Mouse (Mus musculus) hindbrain, embryonic 16.5 days (tissue): ENCODE results near the gene Psg19. TPM values are rescaled to one million over a fixed set of nuclear protein-coding genes. Genes with fewer than 3 reads are reported as not detected.
A peak's percentile ranks its signal among the peaks of the same experiment; 100 is the strongest.

ENCODE experiments used
- ATAC-seq: fragments of 200-750 bp; cut with Nextera tagmentation; 2 replicates; pipeline ENCODE4 v1.8.0; 2017; ENCODE audit warnings: moderate TSS enrichment, moderate library complexity
- H3K27ac ChIP-seq: fragments of 300-500 bp; sonication (generic); 2 replicates; pipeline ENCODE4 v1.5.1; 2014; ENCODE audit warnings: low read depth, mild to moderate bottlenecking, control low read depth, low read length, moderate library complexity
- H3K27me3 ChIP-seq: fragments of 300-500 bp; sonication (generic); replicated peaks from 2 replicates; pipeline ENCODE4 v1.6.1; 2014; ENCODE audit warnings: low read length; ENCODE audit not compliant: control insufficient read depth, insufficient read depth
- H3K36me3 ChIP-seq: fragments of 300-500 bp; sonication (generic); 2 replicates; pipeline ENCODE4 v1.6.1; 2014; ENCODE audit warnings: mild to moderate bottlenecking, low read length, moderate library complexity, mixed read lengths; ENCODE audit not compliant: control insufficient read depth, insufficient read depth
- H3K4me1 ChIP-seq: fragments of 300-500 bp; sonication (generic); 2 replicates; pipeline ENCODE4 v1.6.1; 2014; ENCODE audit warnings: low read depth, low read length; ENCODE audit not compliant: control insufficient read depth, insufficient read depth
- H3K4me2 ChIP-seq: fragments of 300-500 bp; sonication (generic); 2 replicates; pipeline ENCODE4 v1.6.1; 2014; ENCODE audit warnings: mild to moderate bottlenecking, low read length, control low read depth, moderate library complexity
- H3K4me3 ChIP-seq: fragments of 300-500 bp; sonication (generic); 2 replicates; pipeline ENCODE4 v1.5.1; 2014; ENCODE audit warnings: mild to moderate bottlenecking, low read length, control low read depth, moderate library complexity
- H3K9ac ChIP-seq: fragments of 300-500 bp; sonication (generic); 2 replicates; pipeline ENCODE4 v1.6.1; 2014; ENCODE audit warnings: low read depth, mild to moderate bottlenecking, control low read depth, low read length, moderate library complexity
- H3K9me3 ChIP-seq: fragments of 300-500 bp; sonication (generic); 2 replicates; pipeline ENCODE4 v1.6.1; 2014; ENCODE audit warnings: mild to moderate bottlenecking, low read length, moderate library complexity; ENCODE audit not compliant: control insufficient read depth
- WGBS: fragments of 180-500 bp; shearing (Covaris S2); extraction: QIAGEN DNeasy Blood & Tissue Kit; methylation state at CpG from one replicate; pipeline ENCODE4 v1.1.7; 2014; 5-methylcytosine and 5-hydroxymethylcytosine counted together
- polyA plus RNA-seq: library from polyadenylated mRNA; unstranded; fragments of >200 nt; fragmentation: Nextera tagmentation; extraction: Ambion mirVana; gene quantifications from 2 replicates; pipeline ENCODE4 v1.2.1, GENCODE M21; 2015

Gene Psg19
- polyA plus RNA-seq = not detected in 2 replicates

DNA sequence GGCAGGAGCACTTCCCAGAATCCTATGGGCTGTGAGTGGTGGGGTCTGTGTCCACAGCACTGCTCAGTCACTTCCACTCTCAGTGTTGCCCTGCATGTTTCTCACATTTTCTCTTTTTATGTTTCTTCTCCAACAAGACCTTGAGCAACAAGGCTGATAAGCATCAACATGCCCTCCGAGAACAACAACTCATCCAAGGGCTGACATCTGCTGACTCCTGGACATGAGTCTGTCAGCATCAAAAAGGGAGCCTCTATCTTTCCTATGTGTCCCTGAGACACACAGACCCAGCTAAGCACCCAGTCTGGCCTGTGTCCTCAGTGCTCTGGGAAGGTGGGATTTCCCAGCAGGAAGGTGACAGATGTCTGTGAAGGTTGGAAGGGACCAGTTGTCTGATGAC is at the start of gene Psg19:
Gene Psg19 (minus strand): TSS at position 101 of the 400 bp plus-strand sequence.
- Histone ChIP-seq H3K27ac (no peak within 1 kb of the TSS), H3K4me1 (no peaks in the 10 kb centered on the region), H3K4me2 (no peak within 1 kb of the TSS), H3K4me3 (no peak within 1 kb of the TSS), H3K27me3 (no peaks in the 10 kb centered on the region), H3K9ac (no peak within 1 kb of the TSS), H3K9me3 (no peaks in the 10 kb centered on the region), H3K36me3 (no peaks in the 10 kb centered on the region)
- 85% methylated on average over 1 of the region's 1 CpGs for WGBS
- no peak for ATAC-seq

DNA sequence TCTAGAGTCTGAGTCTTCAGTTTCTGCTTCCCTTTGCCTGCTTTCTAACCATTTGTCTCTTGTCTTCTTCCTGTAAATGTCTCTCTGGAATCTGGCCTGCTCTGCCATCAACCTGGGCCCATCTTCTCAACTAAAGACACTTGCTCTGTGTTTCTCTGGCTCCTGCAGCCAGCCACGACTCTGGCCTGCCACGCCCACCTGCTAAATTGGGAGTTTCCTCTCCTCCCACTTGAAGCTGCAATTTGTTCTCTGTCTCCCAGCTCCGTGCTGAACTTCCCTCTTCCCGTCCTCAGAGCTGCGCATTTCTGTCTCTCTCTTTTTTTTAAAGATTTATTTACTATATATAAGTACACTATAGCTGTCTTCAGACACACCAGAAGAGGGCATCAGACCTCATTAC is 46.5 kb upstream of the Psg19 start:
- H3K9ac ChIP-seq = no peak overlapping the region

DNA sequence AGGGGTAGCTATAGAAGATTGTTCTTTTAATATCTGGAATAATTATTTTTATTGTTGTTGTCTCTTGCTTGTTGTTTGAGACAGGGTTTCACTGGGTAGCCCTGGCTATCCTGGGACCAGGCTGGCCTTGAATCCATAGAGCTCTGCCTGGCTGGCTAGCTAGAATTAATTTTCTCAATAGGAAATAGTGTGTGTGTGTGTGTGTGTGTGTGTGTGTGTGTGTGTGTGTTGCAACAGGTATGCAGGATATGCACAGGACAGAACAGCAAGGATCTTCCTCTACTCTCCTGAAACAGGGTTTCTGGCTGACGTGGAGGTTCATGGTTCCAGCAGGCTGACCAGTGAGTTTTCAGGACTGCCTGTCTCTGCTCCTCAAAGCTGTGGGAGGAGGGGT is 42.9 kb upstream of the Psg19 start:
- WGBS = 45% methylated on average over 1 of the region's 1 CpGs
- H3K9ac ChIP-seq = peak overlapping the region; percentile 54; the same call in 1 of the 2 replicates
- peak; percentile 41 for ATAC-seq

More for the DNA sequence above, 46.5 kb upstream of the Psg19 start:
- Histone ChIP-seq H3K9me3 (no peaks in the 10 kb centered on the region), H3K27ac (no peak overlapping the region), H3K27me3 (no peaks in the 10 kb centered on the region), H3K4me3 (no peak overlapping the region), H3K36me3 (no peaks in the 10 kb centered on the region), H3K4me2 (no peak overlapping the region), H3K4me1 (no peaks in the 10 kb centered on the region)
- WGBS = 49% methylated on average over 5 of the region's 5 CpGs
- no peak for ATAC-seq

DNA sequence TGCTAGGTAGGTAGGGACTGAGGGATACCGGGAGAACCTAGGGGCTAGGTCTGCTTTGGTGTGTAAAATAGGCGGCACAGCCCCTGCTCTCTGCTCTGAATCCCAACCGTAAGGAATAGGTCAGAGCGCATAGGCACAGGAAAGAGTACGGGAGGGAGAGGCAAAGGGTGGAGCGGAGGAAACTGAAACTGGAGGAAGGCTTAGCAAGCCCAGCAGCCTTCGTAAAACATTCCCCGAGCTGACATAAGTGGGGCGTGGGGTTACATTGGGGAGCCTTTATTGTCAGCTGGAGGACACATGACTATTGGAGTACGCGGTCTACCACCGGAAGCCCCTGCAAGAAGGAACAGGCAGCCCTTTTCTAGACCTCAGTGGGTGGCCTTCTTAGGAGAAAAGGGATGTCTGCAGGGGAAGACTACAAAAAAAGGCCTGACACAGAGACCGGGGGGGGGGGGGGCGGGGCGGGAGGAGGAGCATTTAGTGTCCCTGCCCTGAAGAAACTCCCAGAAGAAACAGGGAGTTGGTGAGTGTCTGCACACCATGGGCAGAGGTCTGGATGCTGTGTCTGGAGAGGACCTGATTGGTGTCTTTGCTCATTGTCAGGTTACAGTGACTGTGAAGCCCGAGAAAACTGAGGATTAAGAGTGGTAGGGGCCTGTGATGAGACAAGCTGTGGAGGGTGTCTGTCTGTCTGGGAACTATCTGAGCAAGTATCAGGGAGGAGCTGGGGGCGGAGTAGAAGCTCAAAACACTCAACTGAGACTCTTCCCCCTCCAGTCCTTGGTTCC is 42.3 kb upstream of the Psg19 start:
- Histone ChIP-seq H3K4me1 (no peaks in the 10 kb centered on the region), H3K27me3 (no peaks in the 10 kb centered on the region), H3K27ac (peak overlapping the region; percentile 20), H3K4me2 (peak overlapping the region; percentile 79), H3K9ac (peak overlapping the region; percentile 58), H3K36me3 (no peaks in the 10 kb centered on the region), H3K9me3 (no peaks in the 10 kb centered on the region), H3K4me3 (peak overlapping the region; percentile 42)
- 2% methylated on average over 14 of the region's 17 CpGs for WGBS
- peak; percentile 84 for ATAC-seq

More for the DNA sequence above, 42.9 kb upstream of the Psg19 start:
- peak overlapping the region; percentile 28 for H3K4me3 ChIP-seq
- no peak overlapping the region for H3K27ac ChIP-seq
- H3K36me3 ChIP-seq = no peaks in the 10 kb centered on the region
- H3K27me3 ChIP-seq = no peaks in the 10 kb centered on the region
- H3K9me3 ChIP-seq = no peaks in the 10 kb centered on the region
- H3K4me2 ChIP-seq = peak overlapping the region; percentile 53
- H3K4me1 ChIP-seq = no peaks in the 10 kb centered on the region

DNA sequence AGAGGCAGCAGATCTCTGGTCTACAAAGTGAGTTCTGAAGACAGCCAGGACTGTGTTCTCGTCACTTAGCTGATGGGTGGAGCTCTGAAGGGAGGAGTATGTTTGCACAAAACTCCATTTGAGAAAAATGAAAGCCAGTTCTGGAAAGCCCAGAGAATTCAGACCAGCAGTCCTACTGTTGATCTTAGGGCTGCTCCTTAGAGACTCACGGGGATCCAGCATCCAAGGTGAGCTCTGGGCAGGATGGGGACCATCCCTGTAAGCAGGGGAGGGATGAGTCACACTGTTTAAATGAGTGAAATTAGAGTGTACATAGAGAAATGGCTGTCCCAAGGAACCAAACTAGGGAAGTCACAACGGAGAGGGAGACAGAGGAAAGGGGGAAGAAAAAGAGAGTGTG is 41.5 kb upstream of the Psg19 start, which contains the start of gene Mill2:
Gene Mill2 (plus strand): TSS at position 102 of the 400 bp plus-strand sequence.
- peak; percentile 35 for ATAC-seq
- Histone ChIP-seq H3K4me3 (peak within 1 kb of the TSS; percentile 42), H3K4me2 (peak within 1 kb of the TSS; percentile 79), H3K36me3 (no peaks in the 10 kb centered on the region), H3K27ac (peak within 1 kb of the TSS; percentile 20), H3K9ac (peak within 1 kb of the TSS; percentile 58), H3K27me3 (no peaks in the 10 kb centered on the region), H3K9me3 (no peaks in the 10 kb centered on the region), H3K4me1 (no peaks in the 10 kb centered on the region)
- WGBS = 27% methylated on average over 3 of the region's 3 CpGs

DNA sequence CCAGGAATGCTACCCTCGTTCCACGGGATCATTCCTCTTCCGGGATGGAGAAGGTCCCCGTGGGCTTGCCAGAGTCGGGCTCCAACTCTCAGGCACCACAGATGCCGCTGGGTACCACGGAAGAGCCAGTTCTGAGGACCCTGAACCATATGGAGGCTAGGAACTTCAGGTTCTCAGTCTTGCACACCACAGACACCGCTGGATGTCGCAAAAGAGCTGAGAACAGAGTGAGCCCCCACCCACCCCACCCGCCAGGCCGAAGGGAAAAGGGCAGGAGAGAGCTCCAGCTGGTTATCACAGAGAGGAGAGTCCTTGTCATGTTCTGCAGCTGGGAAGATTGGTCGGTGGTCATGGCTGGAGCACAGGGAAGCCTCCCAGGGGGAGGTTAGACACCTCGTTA is 34.0 kb upstream of the Psg19 start:
- no peaks in the 10 kb centered on the region for H3K27me3 ChIP-seq
- H3K9me3 ChIP-seq = no peaks in the 10 kb centered on the region
- ATAC-seq = no peak
- H3K9ac ChIP-seq = no peak overlapping the region
- H3K4me3 ChIP-seq = no peak overlapping the region
- no peak overlapping the region for H3K4me2 ChIP-seq
- WGBS = 49% methylated on average over 13 of the region's 13 CpGs
- no peaks in the 10 kb centered on the region for H3K36me3 ChIP-seq
- H3K4me1 ChIP-seq = no peaks in the 10 kb centered on the region
- no peak overlapping the region for H3K27ac ChIP-seq

DNA sequence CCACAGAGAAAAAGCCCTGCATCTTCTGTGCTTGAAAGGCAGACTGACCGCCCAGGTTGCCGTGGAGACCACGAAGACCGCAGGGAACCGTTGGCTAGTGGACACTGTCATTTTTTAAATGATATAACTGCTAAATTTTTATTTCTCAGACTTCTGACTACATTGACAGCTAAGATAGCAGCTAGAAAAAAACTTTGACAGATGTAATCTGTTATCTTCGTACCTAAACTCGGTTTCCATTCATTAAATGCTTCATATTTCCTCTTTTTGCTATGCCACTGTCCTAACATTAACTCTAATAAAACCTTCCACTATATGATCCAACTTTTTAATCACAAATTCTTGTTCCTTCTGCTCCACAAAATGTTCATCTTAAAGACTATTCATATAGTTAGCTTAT is 31.2 kb upstream of the Psg19 start:
- Histone ChIP-seq H3K4me2 (no peak overlapping the region), H3K36me3 (no peaks in the 10 kb centered on the region)

DNA sequence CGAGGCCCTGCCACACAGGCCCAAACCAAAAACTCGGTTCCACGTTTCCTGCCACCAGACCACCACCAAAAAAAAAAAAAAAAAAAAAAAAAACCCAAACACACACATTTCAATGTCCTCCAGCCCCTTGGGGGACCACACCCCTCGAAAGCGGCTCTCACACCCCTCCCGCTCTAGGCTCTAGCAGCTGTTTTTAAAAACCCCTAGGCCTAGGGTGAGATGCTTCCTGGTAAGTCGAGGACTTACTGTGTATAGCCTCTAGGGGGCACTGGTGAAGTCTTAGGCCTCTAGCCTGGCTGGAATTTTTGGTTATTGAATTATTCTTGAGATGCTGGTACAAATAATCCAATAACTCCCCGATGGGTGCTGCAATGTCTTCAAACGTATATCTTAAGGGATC is 30.3 kb upstream of the Psg19 start:
- H3K4me1 ChIP-seq = no peaks in the 10 kb centered on the region
- 59% methylated on average over 9 of the region's 9 CpGs for WGBS
- no peak for ATAC-seq

More for the DNA sequence above, 31.2 kb upstream of the Psg19 start:
- Histone ChIP-seq H3K4me3 (no peak overlapping the region), H3K27me3 (no peaks in the 10 kb centered on the region), H3K9ac (no peak overlapping the region), H3K4me1 (no peaks in the 10 kb centered on the region), H3K9me3 (no peaks in the 10 kb centered on the region), H3K27ac (no peak overlapping the region)
- ATAC-seq = no peak
- WGBS = 75% methylated on average over 7 of the region's 7 CpGs

DNA sequence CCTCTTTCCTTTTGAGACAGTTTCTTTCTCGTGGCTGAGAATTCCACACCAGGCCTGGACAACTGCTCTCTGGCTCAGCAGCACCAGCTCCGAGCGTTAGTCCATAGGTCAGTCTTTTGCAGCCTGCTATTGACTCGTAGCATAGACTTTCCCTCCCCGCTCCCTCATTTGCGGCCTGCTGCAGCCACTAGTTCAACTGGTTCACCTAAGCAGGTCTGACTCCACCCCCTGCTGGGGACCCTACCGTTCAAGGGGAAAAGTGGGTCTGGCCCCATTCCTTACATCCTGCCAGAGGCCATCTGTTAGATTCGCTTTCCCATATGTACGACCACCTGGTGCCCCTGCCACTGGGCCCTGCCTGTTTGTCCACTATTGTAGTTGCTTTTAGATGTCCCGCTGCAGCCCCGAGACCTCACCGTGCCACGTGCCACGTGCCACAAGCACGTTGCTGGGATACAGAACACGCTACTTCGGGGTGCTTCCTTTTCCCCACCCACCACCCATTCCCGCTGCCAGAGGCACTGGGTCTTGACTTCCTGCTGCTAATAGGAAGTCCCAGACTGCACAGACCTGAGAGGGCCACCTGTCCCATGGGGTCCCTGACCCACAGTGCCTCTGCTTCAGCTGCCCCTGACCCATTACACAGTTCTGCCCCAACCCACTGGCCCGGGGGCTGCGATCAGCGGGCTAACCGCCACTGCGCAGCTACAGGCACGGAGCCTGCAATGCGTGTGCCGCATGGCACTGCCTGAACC is 29.6 kb upstream of the Psg19 start:
- Histone ChIP-seq H3K9me3 (no peaks in the 10 kb centered on the region), H3K36me3 (no peaks in the 10 kb centered on the region), H3K27me3 (no peaks in the 10 kb centered on the region), H3K9ac (no peak overlapping the region), H3K27ac (no peak overlapping the region), H3K4me1 (no peaks in the 10 kb centered on the region), H3K4me3 (no peak overlapping the region), H3K4me2 (no peak overlapping the region)
- no peak for ATAC-seq
- WGBS = 63% methylated on average over 26 of the region's 26 CpGs

More for the DNA sequence above, 30.3 kb upstream of the Psg19 start:
- Histone ChIP-seq H3K4me2 (no peak overlapping the region), H3K4me3 (no peak overlapping the region), H3K9ac (no peak overlapping the region), H3K9me3 (no peaks in the 10 kb centered on the region), H3K27ac (no peak overlapping the region), H3K27me3 (no peaks in the 10 kb centered on the region), H3K36me3 (no peaks in the 10 kb centered on the region)
